Mouse (Mus musculus): Measurements from ENCODE around the gene Arsj.

DNA sequence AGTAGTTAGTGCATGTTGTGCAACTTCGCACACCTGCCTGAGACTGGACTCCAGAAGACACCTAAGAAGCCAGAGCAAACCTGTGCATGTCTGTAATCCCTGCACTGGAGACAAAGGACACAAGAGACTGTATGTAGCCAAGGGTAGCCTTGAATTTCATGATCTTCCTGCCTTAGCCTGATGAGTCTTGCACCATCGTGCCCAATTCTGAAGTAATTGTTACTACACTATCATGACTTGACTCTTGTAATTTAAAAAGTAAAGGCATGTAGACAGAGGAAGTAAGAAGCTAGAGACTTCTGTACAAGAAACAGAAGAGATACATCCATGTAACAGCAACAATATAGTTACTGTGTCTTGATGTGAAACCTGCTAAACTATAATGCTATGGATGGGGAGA is 40.7 kb downstream of the Arsj start:
- TF ChIP-seq POLR2A (IDR thresholded peaks at IDR 0.05; ENCODE audit: borderline replicate concordance, extremely low read depth, low read depth, low read length) = no peak
- TF ChIP-seq CTCF (IDR thresholded peaks at IDR 0.05; ENCODE audit: insufficient read depth, low read length) = no peak

Measured in lung, adult 2 months (tissue).